Mouse (Mus musculus) adrenal gland (tissue): ENCODE results near the gene Spns1.
"Not testable (repeated sequence)": the region's sequence is repeated elsewhere in the genome, so short reads cannot be mapped to it uniquely, and the experiment has no call there.

Experiments
- intact Hi-C: fragments of 180-260 bp; cut with DNase I; formaldehyde crosslinking; loops from one replicate; pipeline ENCODE4 v1.15.1; 2025
- long read RNA-seq, 2 experiments: library from polyadenylated mRNA; unstranded; transcript quantifications; one replicate each; pipeline ENCODE4 v2.0.0; 2020; ENCODE audit warnings: borderline replicate concordance in 1 of 2; ENCODE audit not compliant: insufficient replicate concordance in 1 of 2

The Spns1 gene
- long read RNA-seq, experiment 1, transcript Spns1-201 (12 exons, 2,219 nt) = major isoform, 21 of 24 reads
- long read RNA-seq, experiment 1, partial matches to known transcripts = 1 of 24 reads
- long read RNA-seq, experiment 1, other reads (novel, unspliced or antisense) = 2 of 24 reads
- long read RNA-seq, experiment 2, transcript Spns1-201 (12 exons, 2,219 nt) = major isoform, 37 of 40 reads
- long read RNA-seq, experiment 2, partial matches to known transcripts = 0 of 40 reads
- long read RNA-seq, experiment 2, other reads (novel, unspliced or antisense) = 3 of 40 reads

DNA sequence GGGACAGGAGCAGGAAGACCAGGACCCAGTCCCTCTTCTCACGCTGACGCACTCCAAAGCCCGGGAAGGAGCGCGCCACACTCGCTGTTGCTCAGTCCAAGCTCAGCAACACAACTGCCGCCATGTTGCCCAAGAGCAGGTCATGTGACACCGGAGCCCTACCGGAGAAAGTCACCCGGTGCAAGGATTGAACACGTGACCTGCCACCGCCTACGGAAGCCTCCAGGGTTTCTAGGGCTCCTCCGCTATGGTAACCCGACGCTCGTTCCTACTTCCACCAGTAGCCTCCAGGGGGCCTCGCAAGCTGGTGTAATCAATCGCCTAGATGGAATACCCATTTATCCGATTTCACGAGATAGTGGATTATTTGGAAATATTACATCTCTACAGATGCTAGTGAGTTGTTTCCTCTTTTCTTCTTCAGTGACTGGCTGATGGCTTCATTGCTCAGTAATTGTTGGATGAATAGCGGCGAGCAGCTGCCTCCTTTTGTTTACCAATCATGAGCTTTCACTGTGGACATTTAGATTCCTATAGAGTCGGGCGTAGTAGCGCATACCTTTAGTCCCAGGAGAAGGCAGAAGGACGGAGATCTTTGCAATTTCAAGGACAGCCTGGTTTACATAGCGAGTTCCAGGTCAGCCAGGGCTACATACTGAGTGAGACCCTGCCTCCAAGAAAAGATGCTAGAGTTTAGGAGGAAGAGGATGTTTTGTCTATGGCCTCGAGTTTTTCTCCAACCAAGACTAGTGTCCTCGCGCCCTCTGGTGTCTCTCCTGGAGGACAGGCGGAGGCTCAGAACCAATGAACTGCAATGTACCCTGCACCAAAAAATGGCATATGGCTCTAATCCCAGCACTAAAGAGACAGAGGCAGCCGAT is at the start of gene Spns1:
Spns1 (minus strand) TSS at position 173 of the 881 bp plus-strand sequence.
- intact Hi-C loops = loop anchor here (1.0 to 5.0 kb wide), 2 partner anchors 54 to 115 kb away; no protein-coding TSS in a partner anchor

DNA sequence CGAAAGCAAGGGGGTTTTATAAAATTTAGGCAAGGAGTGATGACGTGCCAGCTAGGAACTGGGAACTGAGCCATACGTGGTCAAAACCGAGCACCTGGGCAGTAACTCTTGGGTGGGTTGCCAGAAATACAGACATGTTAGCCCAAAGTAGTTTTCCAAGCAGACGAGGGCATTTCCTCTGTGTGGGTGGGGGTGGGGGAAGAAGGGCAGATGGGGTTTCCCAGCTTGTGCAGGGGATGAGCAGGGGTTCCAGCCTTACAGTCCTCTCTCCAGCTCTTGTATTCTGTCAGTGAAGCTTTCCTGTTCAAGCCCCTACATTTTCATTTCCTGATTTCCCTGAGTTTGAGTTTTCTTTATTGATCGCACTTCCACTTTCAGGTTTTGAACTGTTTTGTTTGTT is 46.9 kb upstream of the Spns1 start:
- intact Hi-C loops = no loop called here

DNA sequence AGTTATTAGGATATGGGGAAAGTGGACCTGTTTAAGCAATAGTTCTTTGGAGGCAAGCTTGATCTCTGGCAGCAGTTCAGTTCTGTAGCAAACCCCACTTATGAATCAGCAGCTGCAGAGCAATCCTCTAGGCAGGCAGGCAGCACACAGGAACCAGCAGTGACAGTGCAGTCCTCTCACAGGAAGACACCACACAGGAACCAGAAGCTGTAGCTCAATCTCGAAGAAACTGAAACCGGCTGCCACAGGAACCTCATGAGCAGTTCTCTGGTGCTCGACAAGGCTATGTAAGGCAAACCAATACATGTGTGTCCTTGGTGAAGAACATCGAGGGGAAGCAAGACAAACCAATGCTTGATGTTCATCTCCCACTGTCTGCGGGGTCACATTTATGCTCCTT is 44.5 kb upstream of the Spns1 start:
- intact Hi-C loops = no loop called here

DNA sequence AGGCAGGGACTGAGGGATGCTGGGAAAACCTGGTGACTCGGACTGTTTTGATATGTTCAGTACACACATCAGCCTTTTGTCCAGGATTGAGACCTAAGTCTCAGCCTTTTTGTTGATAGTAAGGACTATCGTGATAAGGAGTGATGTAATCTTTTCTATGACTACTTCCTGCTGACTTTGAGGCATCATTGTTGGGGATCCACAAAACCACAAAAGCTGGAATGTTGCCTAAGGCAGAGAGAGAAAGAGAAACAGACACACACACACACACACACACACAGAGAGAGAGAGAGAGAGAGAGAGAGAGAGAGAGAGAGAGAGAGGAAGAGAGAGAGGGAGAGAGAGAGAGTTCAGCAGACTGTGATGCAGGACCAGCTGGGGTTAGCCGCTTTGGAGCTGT is 41.2 kb upstream of the Spns1 start:
- intact Hi-C loops = no loop called here

DNA sequence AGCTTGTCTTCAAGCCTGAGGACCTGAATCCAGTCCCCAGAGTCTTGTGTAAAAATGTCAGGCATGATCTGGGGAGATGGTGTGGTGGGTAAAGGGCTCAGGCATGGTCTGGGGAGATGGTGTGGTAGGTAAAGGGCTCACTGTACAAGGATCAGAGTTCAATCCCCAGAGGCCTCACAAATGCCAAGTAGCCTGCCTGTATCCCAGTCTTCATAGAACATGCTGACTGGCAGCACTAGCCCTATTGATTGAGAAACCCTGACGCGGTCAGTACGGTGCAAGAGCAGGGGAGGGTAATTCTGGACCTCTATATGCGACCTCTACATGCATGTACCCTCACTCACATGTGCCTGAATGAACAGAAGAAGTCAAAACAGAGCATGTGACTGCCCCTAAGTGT is 40.4 kb upstream of the Spns1 start:
- intact Hi-C loops = no loop called here

DNA sequence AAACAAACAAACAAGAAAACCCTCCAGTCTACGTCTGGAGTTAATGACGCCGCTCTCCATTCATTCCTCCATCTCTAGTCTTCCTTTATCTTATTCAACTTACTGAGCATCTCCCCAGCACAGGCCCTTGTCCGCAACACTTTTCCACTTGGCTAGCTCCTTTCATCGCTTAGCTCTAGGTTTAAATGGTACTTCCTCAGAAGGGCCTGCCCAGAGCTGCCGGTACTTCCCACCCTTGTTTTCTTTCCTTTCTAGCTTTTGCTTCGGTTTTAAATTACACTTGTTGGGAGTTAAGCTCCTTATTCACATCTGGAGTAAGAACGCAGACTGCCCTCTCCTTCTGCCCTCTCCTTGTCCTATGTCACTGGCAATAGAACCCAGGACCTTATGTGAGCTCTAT is 39.8 kb upstream of the Spns1 start:
- intact Hi-C loops = no loop called here

DNA sequence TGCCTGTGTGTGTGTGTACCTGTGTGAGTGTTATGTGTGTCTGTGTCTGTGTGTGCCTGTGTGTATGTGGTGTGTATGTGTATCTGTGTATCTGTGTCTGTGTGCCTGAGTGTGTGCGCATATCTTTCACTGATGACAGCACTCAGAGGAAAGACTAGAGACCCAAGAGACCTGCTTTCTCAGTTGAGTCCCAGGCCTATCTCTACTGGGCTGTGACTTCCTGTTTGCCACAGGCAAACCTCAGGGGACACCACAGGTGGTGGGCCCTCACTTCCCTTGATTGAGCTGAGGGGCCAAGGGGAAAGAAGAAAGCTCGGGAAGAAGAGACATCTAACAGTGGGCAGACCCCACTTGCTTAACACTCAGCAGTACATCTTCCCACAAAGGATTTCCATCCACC is 39.4 kb upstream of the Spns1 start:
- intact Hi-C loops = no loop called here

DNA sequence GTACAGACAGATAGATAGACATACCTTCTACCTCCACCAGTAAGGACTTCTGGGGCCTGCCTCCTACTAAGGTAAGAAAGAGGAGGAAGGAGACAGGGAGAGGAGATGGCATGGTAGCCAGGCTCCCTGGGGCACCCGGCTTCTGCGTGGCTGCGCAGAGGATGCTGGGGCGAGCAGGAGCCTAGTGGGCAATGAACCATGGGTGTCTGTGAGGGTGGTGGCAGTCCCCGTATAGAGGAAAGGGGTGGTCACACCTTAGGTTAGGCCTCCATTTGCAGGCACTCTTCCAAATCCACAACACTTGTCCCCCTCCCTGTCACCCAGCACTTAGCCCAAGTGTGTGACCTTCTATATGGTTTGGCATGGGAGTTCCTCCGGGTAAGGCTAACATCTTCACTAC is 37.5 kb upstream of the Spns1 start, which contains the start of gene Cd19:
Cd19 (minus strand) TSS at position 165 of the 400 bp plus-strand sequence.
- intact Hi-C loops = no loop called here

DNA sequence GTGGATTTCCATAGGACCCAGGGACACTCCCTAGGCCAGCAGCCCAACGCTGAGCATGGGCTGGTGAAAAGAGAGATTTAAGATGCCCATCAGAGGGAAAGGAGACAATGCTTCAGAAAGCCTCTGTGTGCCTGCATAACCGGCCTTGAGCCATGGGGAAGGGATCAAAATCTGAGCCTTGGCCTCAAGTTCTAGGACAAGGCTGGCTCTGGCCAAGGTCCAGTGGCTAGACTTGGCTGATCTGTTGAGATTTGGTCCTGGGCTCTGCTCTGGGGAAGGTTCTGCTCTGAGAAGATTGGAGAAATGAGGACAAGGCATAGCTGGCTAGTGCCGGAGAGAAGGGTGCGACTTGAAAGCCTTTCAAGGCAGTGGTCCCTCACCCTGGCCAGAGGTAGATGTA is 33.8 kb upstream of the Spns1 start:
- intact Hi-C loops = no loop called here

DNA sequence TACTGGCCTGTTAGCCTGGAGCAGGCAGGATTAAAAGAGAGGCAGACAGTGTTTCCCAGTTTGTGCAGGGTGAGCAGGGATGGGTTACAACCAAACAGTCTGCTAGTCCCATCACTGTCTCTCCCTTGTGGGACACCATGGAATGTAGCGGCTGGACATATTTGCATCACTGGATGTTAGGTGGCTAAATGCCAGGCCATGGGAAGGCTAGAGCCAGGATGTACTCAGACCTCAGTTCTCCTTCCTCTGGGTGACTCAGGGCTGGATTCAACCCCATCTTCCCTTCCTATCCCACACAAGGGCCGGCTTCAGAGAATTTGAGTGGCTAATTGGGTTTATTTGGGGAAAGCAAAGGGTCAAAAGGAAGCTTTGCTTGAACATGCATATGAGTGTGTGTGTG is 31.4 kb upstream of the Spns1 start:
- intact Hi-C loops = no loop called here

DNA sequence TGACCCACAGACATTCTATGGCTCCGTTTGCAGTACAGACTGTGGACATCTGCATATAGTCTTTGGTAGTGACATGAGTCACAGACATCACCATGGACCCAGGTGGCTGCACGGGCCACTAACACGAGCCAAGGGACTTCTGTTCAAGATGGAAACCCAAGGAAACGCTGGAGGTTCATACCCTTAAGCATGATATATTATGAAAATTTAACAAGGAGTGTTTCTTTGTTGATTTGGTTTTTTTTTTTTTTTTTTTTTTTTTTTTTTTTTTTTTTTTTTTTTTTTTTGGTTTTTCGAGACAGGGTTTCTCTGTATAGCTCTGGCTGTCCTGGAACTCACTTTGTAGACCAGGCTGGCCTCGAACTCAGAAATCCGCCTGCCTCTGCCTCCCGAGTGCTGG is 25.3 kb upstream of the Spns1 start:
- intact Hi-C loops = not testable (repeated sequence)

DNA sequence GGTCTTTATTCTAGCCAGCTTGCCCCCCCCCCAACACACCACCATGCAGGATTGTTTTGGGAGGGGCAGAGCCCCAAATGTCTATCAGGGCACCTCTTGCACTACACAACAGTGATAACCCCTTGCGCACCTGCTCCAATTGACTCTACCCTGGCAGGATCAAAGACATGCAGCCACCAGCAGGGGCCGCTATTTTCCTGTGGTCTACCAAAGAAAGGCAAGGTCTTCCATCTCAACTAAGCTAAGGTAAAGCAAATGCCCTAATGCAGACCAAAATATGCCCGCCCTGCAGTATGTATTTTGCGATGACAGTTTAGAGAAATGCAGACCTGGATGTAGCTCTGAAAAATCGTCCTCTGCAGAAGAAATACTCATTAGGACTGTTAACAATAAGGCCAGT is 22.3 kb upstream of the Spns1 start:
- intact Hi-C loops = loop anchor here (2.0 to 5.0 kb wide), 3 partner anchors 33 to 129 kb away; no protein-coding TSS in a partner anchor

DNA sequence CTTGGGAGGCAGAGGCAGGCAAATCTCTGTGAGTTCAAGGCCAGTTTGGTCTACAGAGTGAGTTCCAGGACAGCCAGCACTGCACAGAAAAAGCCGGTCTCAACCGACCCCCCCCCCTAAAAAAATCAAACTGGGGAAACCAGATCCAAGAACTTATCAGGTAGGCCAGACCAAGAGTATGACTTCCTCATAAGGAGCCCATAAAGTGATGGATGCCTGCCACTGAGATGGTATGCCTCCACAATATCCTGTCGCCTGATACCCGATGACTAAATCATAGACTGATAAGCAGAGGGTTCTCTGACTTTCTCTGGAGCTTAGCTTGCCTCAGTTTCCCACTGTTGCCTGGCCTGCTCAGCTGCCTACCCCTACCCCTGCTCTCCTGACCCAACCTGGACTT is 20.6 kb upstream of the Spns1 start:
- intact Hi-C loops = loop anchor here (2.0 to 5.0 kb wide), 3 partner anchors 34 to 131 kb away; no protein-coding TSS in a partner anchor

DNA sequence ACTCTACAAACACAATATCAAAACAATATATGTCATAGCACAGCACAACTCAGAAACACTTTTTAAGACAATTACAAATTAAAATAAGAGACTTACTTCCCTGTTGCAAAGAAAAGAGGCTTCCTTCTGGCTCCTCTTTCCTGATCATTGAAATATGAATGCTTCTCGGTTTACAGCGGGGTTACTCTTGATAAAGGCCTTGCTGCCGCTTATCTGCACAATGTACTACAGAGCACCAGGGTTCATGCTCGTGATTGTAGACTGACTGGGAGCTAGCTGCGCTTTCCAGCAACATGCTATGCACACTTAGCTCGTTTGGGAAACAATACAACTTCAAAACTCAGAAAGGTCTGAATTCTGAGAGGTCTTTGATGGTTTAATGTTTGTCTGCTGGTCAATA is 20.0 kb upstream of the Spns1 start:
- intact Hi-C loops = loop anchor here (5.0 kb wide), 2 partner anchors 35 to 85 kb away; no protein-coding TSS in a partner anchor

DNA sequence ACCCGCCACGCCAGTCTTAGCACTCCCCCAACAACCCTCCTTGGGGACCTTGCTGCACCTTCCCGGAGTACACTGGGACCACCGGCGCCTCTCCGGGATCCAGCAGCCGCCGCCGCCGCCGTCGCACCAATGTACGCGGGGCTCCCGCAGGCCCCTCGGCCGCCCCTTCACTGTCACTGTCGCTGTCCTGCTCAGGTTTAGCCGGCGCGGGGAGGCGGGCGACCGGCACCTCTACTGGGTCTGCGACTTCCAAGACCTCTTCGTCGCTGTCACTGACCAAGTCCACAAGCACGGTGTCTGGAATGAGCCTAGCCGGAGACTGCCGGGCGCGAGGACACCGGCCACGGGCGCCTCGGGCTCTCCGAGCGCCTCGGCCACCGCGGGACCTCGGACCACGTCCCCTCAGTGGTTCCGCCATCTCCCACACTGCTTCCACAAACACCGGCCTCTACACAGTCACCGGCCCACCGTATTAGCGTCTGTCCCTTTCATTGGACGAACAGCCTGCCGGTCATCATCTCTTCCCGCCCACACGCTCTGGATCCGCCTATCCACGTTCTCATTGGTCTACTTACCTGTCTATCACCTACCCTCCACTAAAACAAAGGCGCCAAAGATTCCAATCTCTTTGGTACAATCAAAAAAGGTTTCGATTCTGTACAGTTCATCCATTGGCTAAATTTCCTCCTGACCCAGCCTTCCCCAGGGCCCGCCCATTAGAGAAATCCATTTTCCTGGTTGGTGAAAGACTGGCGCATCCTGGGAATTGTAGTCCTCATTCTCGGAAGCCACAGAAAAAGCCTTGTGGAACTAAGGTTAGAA is 19.3 kb upstream of the Spns1 start, which contains the start of gene Nfatc2ip:
Nfatc2ip (minus strand) TSS at position 440 of the 822 bp plus-strand sequence.
- intact Hi-C loops = loop anchor here (5.0 kb wide), 2 partner anchors 36 to 86 kb away; no protein-coding TSS in a partner anchor

DNA sequence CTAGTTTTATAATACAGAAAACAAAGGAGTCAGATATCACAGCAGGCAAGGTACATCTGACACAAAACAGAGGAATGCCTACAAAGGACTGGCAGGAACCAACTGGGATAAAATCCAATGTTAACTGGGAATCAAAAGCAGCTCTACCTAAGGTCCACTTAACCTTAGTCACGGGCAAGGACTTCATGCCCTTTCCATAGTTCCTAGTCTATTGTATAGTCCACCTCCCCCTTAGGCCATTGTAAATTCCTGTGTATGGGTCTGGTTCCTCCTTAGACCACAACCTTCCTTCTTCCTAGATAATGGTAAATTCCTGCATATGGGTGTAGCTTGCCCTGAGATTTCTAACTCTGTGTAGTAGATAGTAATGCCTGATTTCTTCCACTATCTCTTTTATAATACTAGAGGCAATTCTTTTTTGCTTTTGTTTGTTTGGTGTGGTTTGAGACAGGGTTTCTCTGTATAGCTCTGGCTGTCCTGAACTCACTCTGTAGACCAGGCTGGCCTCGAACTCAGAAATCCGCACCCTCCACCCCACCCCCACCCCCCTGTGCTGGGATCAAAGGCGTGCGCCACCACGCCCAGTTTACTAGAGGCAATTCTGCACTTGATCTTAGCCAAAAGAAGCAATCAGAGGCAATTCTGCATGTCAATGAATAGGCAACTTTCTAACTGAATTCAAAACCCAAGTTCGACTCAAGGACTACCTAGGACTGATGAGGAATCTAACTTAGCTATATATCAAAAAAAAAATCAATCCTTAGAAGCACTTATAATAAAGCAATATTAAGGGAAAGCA is 15.0 kb upstream of the Spns1 start:
- intact Hi-C loops = not testable (repeated sequence)

DNA sequence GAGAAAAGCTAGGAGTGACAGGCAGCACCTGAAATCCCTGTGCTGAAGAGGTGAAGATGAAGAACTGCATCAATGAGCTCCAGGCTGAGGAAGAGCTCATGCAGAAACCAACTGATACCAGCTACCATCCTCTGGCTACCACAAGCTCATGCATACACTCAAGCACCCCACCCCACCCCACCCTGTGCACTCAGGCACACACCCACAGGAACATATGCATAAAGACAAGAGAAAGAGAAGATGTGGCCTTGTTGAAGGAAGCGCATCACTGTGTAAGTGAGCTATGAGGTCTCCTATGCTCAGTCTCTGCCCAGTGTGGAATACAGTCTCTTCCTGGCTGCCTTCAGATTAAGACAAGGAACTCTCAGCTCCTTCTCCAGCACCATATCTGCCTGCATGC is 10.9 kb upstream of the Spns1 start:
- intact Hi-C loops = no loop called here

DNA sequence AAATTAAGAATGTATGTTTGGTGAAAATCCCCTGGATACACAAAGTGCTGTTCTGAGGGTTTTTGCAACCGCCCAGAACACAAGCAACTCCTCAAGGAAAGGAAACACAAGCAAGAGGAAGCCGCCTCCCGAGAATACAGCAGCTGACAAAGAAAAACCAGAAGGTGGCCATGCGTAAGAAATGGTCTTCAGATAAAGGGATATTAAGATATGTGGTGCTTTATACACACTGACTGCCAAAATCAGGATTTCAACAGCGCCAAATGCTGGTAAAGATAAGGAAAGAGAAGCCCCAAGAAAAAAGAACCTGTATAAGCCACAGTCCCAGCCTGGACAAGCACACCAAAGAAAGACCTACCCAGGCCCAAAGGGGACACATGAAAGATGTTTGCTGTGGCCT is 6.3 kb upstream of the Spns1 start:
- intact Hi-C loops = no loop called here

DNA sequence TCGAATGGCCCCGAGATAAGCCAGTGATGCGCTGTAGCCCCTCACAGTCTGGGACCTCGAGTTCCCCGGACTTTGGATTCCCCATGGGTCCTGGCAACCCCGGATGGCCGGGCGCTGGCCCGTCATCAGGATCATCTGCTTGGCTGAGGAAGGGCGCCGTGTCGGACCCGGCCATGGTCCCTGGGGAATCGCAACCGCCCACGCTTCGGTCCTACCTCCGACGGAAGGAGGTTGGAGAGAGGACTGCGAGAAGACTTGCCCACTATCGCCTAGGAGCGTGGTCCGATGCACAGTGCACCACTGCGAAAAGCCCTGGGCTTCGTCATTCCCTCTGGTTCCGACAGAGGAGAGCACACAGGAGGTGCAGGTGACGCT is 360 bp downstream of the Spns1 start:
- intact Hi-C loops = loop anchor here (5.0 kb wide), 1 partner anchor 115 kb away; no protein-coding TSS in a partner anchor

DNA sequence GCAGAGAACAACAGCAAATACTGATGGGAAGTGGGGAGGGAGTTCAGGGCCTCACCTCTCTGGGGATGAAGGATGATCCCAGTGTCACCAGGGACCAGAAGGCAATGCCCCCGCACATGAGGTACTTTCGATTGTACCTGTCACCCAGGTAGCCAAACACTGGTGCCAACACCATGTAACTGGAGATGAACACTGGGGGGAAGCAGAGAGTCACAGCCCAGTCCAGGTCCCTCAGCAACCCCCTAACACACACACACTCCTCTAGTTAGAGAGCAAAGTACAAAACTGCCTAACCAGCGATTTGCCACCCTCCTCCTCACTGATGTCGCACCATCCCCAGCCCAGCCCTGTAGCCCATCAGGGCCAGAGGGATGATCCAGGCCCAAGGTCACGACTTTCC is 2.2 kb downstream of the Spns1 start:
- intact Hi-C loops = loop anchor here (5.0 kb wide), 1 partner anchor 113 kb away; no protein-coding TSS in a partner anchor
